Mouse (Mus musculus): ENCODE data around the gene Ap4s1. TPM values are rescaled to one million over a fixed set of nuclear protein-coding genes. Genes with fewer than 3 reads are reported as not detected.
"Not testable (repeated sequence)": the region's sequence is repeated elsewhere in the genome, so short reads cannot be mapped to it uniquely, and the experiment has no call there.

Gene Ap4s1
- polyA plus RNA-seq, 1 experiment from 2014 or later: 58.2 TPM

GRCm38 (mm10) chr12:51688546-51688945, 2.3 kb upstream of the Ap4s1 start:
- Histone ChIP-seq H3K4me2 (no peak overlapping the region), H3K4me3 (replicated peaks) (no peak overlapping the region), H3K9me3 (replicated peaks) (no peaks in the 10 kb centered on the region), H3K9ac (replicated peaks) (no peak overlapping the region), H3K4me1 (peaks cover 18% of the 10 kb centered on the region), H3K27ac (replicated peaks) (no peak overlapping the region), H3K27me3 (replicated peaks) (no peaks in the 10 kb centered on the region), H3K36me3 (no peaks in the 10 kb centered on the region)
- no peak for ATAC-seq (ENCODE audit: low FRiP score)
- 92% methylated on average over 2 of the region's 2 CpGs for WGBS

- Histone ChIP-seq H3K4me3 (replicated peaks) (peak within 1 kb of the TSS; percentile 99), H3K9me3 (replicated peaks) (no peaks in the 10 kb centered on the region), H3K4me1 (peaks cover 21% of the 10 kb centered on the region), H3K27ac (replicated peaks) (peak within 1 kb of the TSS; percentile 100), H3K27me3 (replicated peaks) (no peaks in the 10 kb centered on the region), H3K36me3 (no peaks in the 10 kb centered on the region), H3K9ac (replicated peaks) (peak within 1 kb of the TSS; percentile 99), H3K4me2 (peak within 1 kb of the TSS; percentile 69)
- under 1% methylated on average over 43 of the region's 56 CpGs for WGBS
- ATAC-seq (ENCODE audit: low FRiP score): peak; percentile 97
These were observed 1.2 kb downstream of the Ap4s1 start, which contains the start of gene Strn3 for GRCm38 (mm10) chr12:51691845-51692632. Strn3 (minus strand) TSS chr12:51691897.

GRCm38 (mm10) chr12:51692870-51693269, 2.0 kb downstream of the Ap4s1 start:
- 88% methylated on average over 10 of the region's 10 CpGs for WGBS
- not testable (repeated sequence) for H3K9ac ChIP-seq (replicated peaks); H3K4me3 ChIP-seq (replicated peaks); ATAC-seq (ENCODE audit: low FRiP score); H3K36me3 ChIP-seq; H3K27ac ChIP-seq (replicated peaks); H3K27me3 ChIP-seq (replicated peaks); H3K9me3 ChIP-seq (replicated peaks)
- Histone ChIP-seq H3K4me1 (peaks cover 18% of the 10 kb centered on the region), H3K4me2 (peak overlapping the region; percentile 69; the same call in 1 of the 2 replicates)

GRCm38 (mm10) chr12:51693419-51693818, 2.6 kb downstream of the Ap4s1 start:
- Histone ChIP-seq H3K9me3 (replicated peaks) (no peaks in the 10 kb centered on the region), H3K36me3 (no peaks in the 10 kb centered on the region), H3K27me3 (replicated peaks) (no peaks in the 10 kb centered on the region), H3K4me2 (no peak overlapping the region), H3K9ac (replicated peaks) (no peak overlapping the region), H3K4me3 (replicated peaks) (no peak overlapping the region), H3K27ac (replicated peaks) (no peak overlapping the region), H3K4me1 (peaks cover 18% of the 10 kb centered on the region)
- ATAC-seq (ENCODE audit: low FRiP score): no peak
- 89% methylated on average over 3 of the region's 3 CpGs for WGBS

GRCm38 (mm10) chr12:51694096-51694495, 3.3 kb downstream of the Ap4s1 start:
- no peak for ATAC-seq (ENCODE audit: low FRiP score)
- H3K4me3 ChIP-seq (replicated peaks): no peak overlapping the region

GRCm38 (mm10) chr12:51694966-51695365, 4.1 kb downstream of the Ap4s1 start:
- Histone ChIP-seq H3K9ac (replicated peaks) (no peak overlapping the region), H3K9me3 (replicated peaks) (no peaks in the 10 kb centered on the region), H3K4me1 (peaks cover 7% of the 10 kb centered on the region), H3K27me3 (replicated peaks) (no peaks in the 10 kb centered on the region), H3K4me2 (no peak overlapping the region), H3K36me3 (no peaks in the 10 kb centered on the region), H3K27ac (replicated peaks) (no peak overlapping the region), H3K4me3 (replicated peaks) (no peak overlapping the region)
- 100% methylated on average over 1 of the region's 1 CpGs for WGBS
- ATAC-seq (ENCODE audit: low FRiP score): no peak

More at GRCm38 (mm10) chr12:51694096-51694495, 3.3 kb downstream of the Ap4s1 start:
- Histone ChIP-seq H3K9me3 (replicated peaks) (no peaks in the 10 kb centered on the region), H3K4me1 (peaks cover 13% of the 10 kb centered on the region), H3K4me2 (no peak overlapping the region), H3K36me3 (no peaks in the 10 kb centered on the region), H3K27me3 (replicated peaks) (no peaks in the 10 kb centered on the region), H3K27ac (replicated peaks) (0 out of 2 replicates have a peak overlapping the region, but pooled peaks have one; percentile 9), H3K9ac (replicated peaks) (no peak overlapping the region)

GRCm38 (mm10) chr12:51696157-51696556, 5.3 kb downstream of the Ap4s1 start:
- Histone ChIP-seq H3K36me3 (no peaks in the 10 kb centered on the region), H3K4me1 (peaks cover 7% of the 10 kb centered on the region), H3K4me2 (no peak overlapping the region), H3K9me3 (replicated peaks) (no peaks in the 10 kb centered on the region), H3K27me3 (replicated peaks) (no peaks in the 10 kb centered on the region), H3K27ac (replicated peaks) (no peak overlapping the region), H3K9ac (replicated peaks) (no peak overlapping the region), H3K4me3 (replicated peaks) (no peak overlapping the region)
- ATAC-seq (ENCODE audit: low FRiP score): no peak
- 93% methylated on average over 2 of the region's 2 CpGs for WGBS

- H3K4me1 ChIP-seq: no peaks in the 10 kb centered on the region
- no peaks in the 10 kb centered on the region for H3K27me3 ChIP-seq (replicated peaks)
- H3K9ac ChIP-seq (replicated peaks): no peak overlapping the region
- no peak; the same call in 1 of the 2 replicates for ATAC-seq (ENCODE audit: low FRiP score)
- H3K4me2 ChIP-seq: no peak overlapping the region
- H3K9me3 ChIP-seq (replicated peaks): no peaks in the 10 kb centered on the region
- 66% methylated on average over 8 of the region's 8 CpGs for WGBS
- no peak overlapping the region for H3K4me3 ChIP-seq (replicated peaks)
- no peak overlapping the region for H3K27ac ChIP-seq (replicated peaks)
- no peaks in the 10 kb centered on the region for H3K36me3 ChIP-seq
These were observed 9.0 kb downstream of the Ap4s1 start for GRCm38 (mm10) chr12:51699623-51700393.

GRCm38 (mm10) chr12:51701723-51702122, 10.9 kb downstream of the Ap4s1 start:
- H3K4me2 ChIP-seq: no peak overlapping the region
- H3K4me1 ChIP-seq: no peaks in the 10 kb centered on the region
- no peak overlapping the region for H3K27ac ChIP-seq (replicated peaks)
- H3K27me3 ChIP-seq (replicated peaks): no peaks in the 10 kb centered on the region
- no peak for ATAC-seq (ENCODE audit: low FRiP score)
- H3K4me3 ChIP-seq (replicated peaks): no peak overlapping the region
- H3K36me3 ChIP-seq: no peaks in the 10 kb centered on the region
- H3K9me3 ChIP-seq (replicated peaks): no peaks in the 10 kb centered on the region
- no peak overlapping the region for H3K9ac ChIP-seq (replicated peaks)

GRCm38 (mm10) chr12:51703859-51704258, 13.0 kb downstream of the Ap4s1 start:
- H3K4me2 ChIP-seq: no peak overlapping the region

GRCm38 (mm10) chr12:51704572-51704971, 13.7 kb downstream of the Ap4s1 start:
- H3K9me3 ChIP-seq (replicated peaks): no peaks in the 10 kb centered on the region
- 65% methylated on average over 7 of the region's 7 CpGs for WGBS
- no peaks in the 10 kb centered on the region for H3K27me3 ChIP-seq (replicated peaks)
- no peak overlapping the region for H3K9ac ChIP-seq (replicated peaks)
- no peak overlapping the region for H3K4me2 ChIP-seq
- H3K36me3 ChIP-seq: no peaks in the 10 kb centered on the region
- H3K4me3 ChIP-seq (replicated peaks): no peak overlapping the region
- no peak overlapping the region for H3K27ac ChIP-seq (replicated peaks)
- ATAC-seq (ENCODE audit: low FRiP score): no peak
- no peaks in the 10 kb centered on the region for H3K4me1 ChIP-seq

More at GRCm38 (mm10) chr12:51703859-51704258, 13.0 kb downstream of the Ap4s1 start:
- Histone ChIP-seq H3K27me3 (replicated peaks) (no peaks in the 10 kb centered on the region), H3K9ac (replicated peaks) (no peak overlapping the region), H3K4me3 (replicated peaks) (no peak overlapping the region), H3K36me3 (no peaks in the 10 kb centered on the region), H3K9me3 (replicated peaks) (no peaks in the 10 kb centered on the region), H3K4me1 (no peaks in the 10 kb centered on the region), H3K27ac (replicated peaks) (no peak overlapping the region)
- 47% methylated on average over 1 of the region's 1 CpGs for WGBS
- no peak for ATAC-seq (ENCODE audit: low FRiP score)

- Histone ChIP-seq H3K9ac (replicated peaks) (no peak overlapping the region), H3K36me3 (no peaks in the 10 kb centered on the region), H3K27me3 (replicated peaks) (no peaks in the 10 kb centered on the region), H3K9me3 (replicated peaks) (no peaks in the 10 kb centered on the region), H3K4me3 (replicated peaks) (no peak overlapping the region), H3K27ac (replicated peaks) (no peak overlapping the region), H3K4me1 (no peaks in the 10 kb centered on the region), H3K4me2 (no peak overlapping the region)
- ATAC-seq (ENCODE audit: low FRiP score): no peak
- WGBS: 84% methylated on average over 12 of the region's 12 CpGs
These were observed 14.9 kb downstream of the Ap4s1 start for GRCm38 (mm10) chr12:51705778-51706177.
